ENCODE assay signal across 28 mouse cellular contexts in genomic region chr10:26263744-26264459, GRCm38 (mm10). TPM values are rescaled to one million over a fixed set of nuclear protein-coding genes. Genes with fewer than 3 reads are reported as not detected.
"Had no signal": no experiment of that assay in that cellular context is flagged by ENCODE, and none has a peak within 500 bp of the region (broad histone marks: within the 10 kb centered on the region; RNA-seq: fewer than 3 reads in every experiment).

No protein-coding gene starts in this region.

- H3K4me3 ChIP-seq: heart, adult 2 months; heart, embryonic 10.5 days; heart, embryonic 12.5 days; hindbrain, embryonic 10.5 days; hindbrain, embryonic 12.5 days; intestine, embryonic 15.5 days; layer of hippocampus, adult 2 months; left cerebral cortex, adult 2 months; limb, embryonic 10.5 days; limb, embryonic 12.5 days had no signal

- ATAC-seq: hindbrain, embryonic 16.5 days; inflammation-experienced regulatory T-cells, adult 6 months; intestine, embryonic 15.5 days; intestine, postnatal 0 days had no signal

- H3K4me2 ChIP-seq: heart, embryonic 12.5 days; hindbrain, embryonic 12.5 days; hindbrain, embryonic 14.5 days; intestine, embryonic 15.5 days; limb, embryonic 12.5 days had no signal

- DNase-seq: gastrocnemius, postnatal 14 days; gastrocnemius, postnatal 36 days; heart, adult 11 months; heart, adult 2 months; heart, postnatal 10 days; heart, postnatal 4 days; kidney, adult 18-20 months; kidney, adult 8-10 months; kidney, postnatal 10 days; kidney, postnatal 25 days; kidney, postnatal 4 days; liver had no signal

- H3K27me3 ChIP-seq: heart, embryonic 12.5 days; hindbrain, embryonic 12.5 days; intestine, embryonic 15.5 days; limb, embryonic 12.5 days had no signal

- H3K27ac ChIP-seq: heart, adult 2 months; heart, embryonic 10.5 days; hindbrain, embryonic 10.5 days; hindbrain, embryonic 12.5 days; hindbrain, embryonic 14.5 days; intestine, embryonic 15.5 days; layer of hippocampus, adult 2 months; left cerebral cortex, adult 2 months; limb, embryonic 10.5 days; limb, embryonic 12.5 days had no signal

- H3K9me3 ChIP-seq: heart, embryonic 10.5 days; heart, embryonic 12.5 days; hindbrain, embryonic 10.5 days; hindbrain, embryonic 12.5 days; intestine, embryonic 15.5 days; limb, embryonic 10.5 days; limb, embryonic 12.5 days had no signal

- H3K9ac ChIP-seq: heart, embryonic 12.5 days; hindbrain, embryonic 12.5 days; hindbrain, embryonic 14.5 days; intestine, embryonic 15.5 days; limb, embryonic 12.5 days had no signal

- H3K36me3 ChIP-seq: heart, embryonic 10.5 days; heart, embryonic 12.5 days; hindbrain, embryonic 10.5 days; hindbrain, embryonic 12.5 days; intestine, embryonic 15.5 days; limb, embryonic 10.5 days; limb, embryonic 12.5 days had no signal

- H3K4me1 ChIP-seq: heart, embryonic 12.5 days; hindbrain, embryonic 10.5 days; hindbrain, embryonic 12.5 days; intestine, embryonic 15.5 days; limb, embryonic 12.5 days had no signal

RNA-seq across cellular contexts. Expression of gene Samd3, which starts 34.4 kb away (rescaled TPM):
- polyA plus RNA-seq: heart, embryonic 12.5 days; heart, embryonic 14.5 days; intestine, postnatal 0 days; kidney, embryonic 14.5 days; kidney, embryonic 16.5 days; limb, embryonic 12.5 days had no signal
